Mouse (Mus musculus) stomach, embryonic 16.5 days (tissue): ENCODE results near the gene Aatk. TPM values are rescaled to one million over a fixed set of nuclear protein-coding genes. Genes with fewer than 3 reads are reported as not detected.
A peak's percentile ranks its signal among the peaks of the same experiment; 100 is the strongest.

Experiments used
- ATAC-seq: fragments of 200-750 bp; cut with Nextera tagmentation; 2 replicates; pipeline ENCODE4 v1.8.0; 2017; ENCODE audit warnings: moderate number of reproducible peaks, moderate TSS enrichment; ENCODE audit not compliant: insufficient read depth, low FRiP score
- H3K27ac ChIP-seq: fragments of 300-500 bp; sonication (generic); 2 replicates; pipeline ENCODE4 v1.5.1; 2014; ENCODE audit warnings: low read length
- H3K27me3 ChIP-seq: fragments of 300-500 bp; sonication (generic); 2 replicates; pipeline ENCODE4 v1.6.1; 2014; ENCODE audit warnings: low read length, control low read depth, mixed read lengths; ENCODE audit not compliant: control insufficient read depth, insufficient read depth
- H3K36me3 ChIP-seq: fragments of 300-500 bp; sonication (generic); 2 replicates; pipeline ENCODE4 v1.6.1; 2014; ENCODE audit warnings: low read length; ENCODE audit not compliant: control insufficient read depth, insufficient read depth
- H3K4me1 ChIP-seq: fragments of 300-500 bp; sonication (generic); 2 replicates; pipeline ENCODE4 v1.6.1; 2014; ENCODE audit warnings: low read length, control low read depth, mixed read lengths; ENCODE audit not compliant: control insufficient read depth, insufficient read depth
- H3K4me2 ChIP-seq: fragments of 300-500 bp; sonication (generic); 2 replicates; pipeline ENCODE4 v1.6.1; 2014; ENCODE audit warnings: low read depth, low read length, mixed read lengths
- H3K4me3 ChIP-seq: fragments of 300-500 bp; sonication (generic); replicated peaks from 2 replicates; pipeline ENCODE4 v1.5.1; 2014; ENCODE audit warnings: mild to moderate bottlenecking, low read length
- H3K9ac ChIP-seq: fragments of 300-500 bp; sonication (generic); 2 replicates; pipeline ENCODE4 v1.6.1; 2014; ENCODE audit warnings: low read length
- H3K9me3 ChIP-seq: fragments of 300-500 bp; sonication (generic); replicated peaks from 2 replicates; pipeline ENCODE4 v1.6.1; 2016; ENCODE audit warnings: low read length, control low read depth; ENCODE audit not compliant: control insufficient read depth
- WGBS: fragments of 180-500 bp; shearing (Covaris S2); extraction: QIAGEN DNeasy Blood & Tissue Kit; methylation state at CpG from one replicate; pipeline ENCODE4 v1.1.7; 2014; 5-methylcytosine and 5-hydroxymethylcytosine counted together
- polyA plus RNA-seq: library from polyadenylated mRNA; unstranded; fragments of >200 nt; fragmentation: Nextera tagmentation; extraction: Ambion mirVana; gene quantifications from 2 replicates; pipeline ENCODE4 v1.2.1, GENCODE M21; 2015

The Aatk gene
- polyA plus RNA-seq, 1 experiment from 2014 or later: 3.3 TPM

GRCm38 (mm10) chr11:119990658-119991337, 56.2 kb downstream of the Aatk start:
- WGBS: 40% methylated on average over 10 of the region's 10 CpGs
- Histone ChIP-seq H3K4me2 (0 out of 2 replicates have a peak overlapping the region, but pooled peaks have one; percentile 20), H3K9ac (peak overlapping the region; percentile 38; the same call in 1 of the 2 replicates), H3K9me3 (no peaks in the 10 kb centered on the region), H3K36me3 (peaks cover 7% of the 10 kb centered on the region; the same call in 1 of the 2 replicates), H3K27me3 (no peaks in the 10 kb centered on the region), H3K27ac (peak overlapping the region; percentile 78), H3K4me1 (peaks cover 32% of the 10 kb centered on the region), H3K4me3 (no peak overlapping the region)
- no peak for ATAC-seq

GRCm38 (mm10) chr11:119989115-119989564, 57.8 kb downstream of the Aatk start:
- peak overlapping the region; percentile 84 for H3K27ac ChIP-seq
- H3K9me3 ChIP-seq: no peaks in the 10 kb centered on the region
- 29% methylated on average over 10 of the region's 10 CpGs for whole genome bisulfite sequencing
- peaks cover 32% of the 10 kb centered on the region for H3K4me1 ChIP-seq
- peak; percentile 74; the same call in 1 of the 2 replicates for ATAC-seq
- H3K27me3 ChIP-seq: no peaks in the 10 kb centered on the region
- H3K4me2 ChIP-seq: no peak overlapping the region
- H3K36me3 ChIP-seq: 0 out of 2 replicates have a peak, but pooled peaks cover under 1% of the 10 kb centered on the region
- no peak overlapping the region for H3K4me3 ChIP-seq
- H3K9ac ChIP-seq: no peak overlapping the region; the same call in none of the 2 replicates

GRCm38 (mm10) chr11:119988391-119988790, 58.6 kb downstream of the Aatk start:
- no peak overlapping the region for H3K9ac ChIP-seq
- no peak overlapping the region for H3K4me2 ChIP-seq
- 82% methylated on average over 7 of the region's 7 CpGs for WGBS
- H3K27me3 ChIP-seq: no peaks in the 10 kb centered on the region
- H3K9me3 ChIP-seq: no peaks in the 10 kb centered on the region
- ATAC-seq: no peak
- peaks cover 6% of the 10 kb centered on the region; the same call in 1 of the 2 replicates for H3K36me3 ChIP-seq
- peaks cover 32% of the 10 kb centered on the region for H3K4me1 ChIP-seq
- peak overlapping the region; percentile 84 for H3K27ac ChIP-seq
- H3K4me3 ChIP-seq: no peak overlapping the region

GRCm38 (mm10) chr11:119987876-119988275, 59.1 kb downstream of the Aatk start:
- H3K4me1 ChIP-seq: peaks cover 32% of the 10 kb centered on the region
- no peak for ATAC-seq
- H3K27me3 ChIP-seq: no peaks in the 10 kb centered on the region
- peak overlapping the region; percentile 84 for H3K27ac ChIP-seq
- 71% methylated on average over 7 of the region's 7 CpGs for WGBS
- H3K9ac ChIP-seq: no peak overlapping the region
- H3K9me3 ChIP-seq: no peaks in the 10 kb centered on the region
- H3K4me3 ChIP-seq: no peak overlapping the region
- H3K4me2 ChIP-seq: no peak overlapping the region
- H3K36me3 ChIP-seq: peaks cover 6% of the 10 kb centered on the region; the same call in 1 of the 2 replicates

GRCm38 (mm10) chr11:119986751-119987425, 60.1 kb downstream of the Aatk start:
- Histone ChIP-seq H3K9me3 (no peaks in the 10 kb centered on the region), H3K4me2 (no peak overlapping the region), H3K4me3 (no peak overlapping the region), H3K36me3 (peaks cover 6% of the 10 kb centered on the region; the same call in 1 of the 2 replicates), H3K4me1 (peaks cover 32% of the 10 kb centered on the region), H3K27ac (peak overlapping the region; percentile 49; the same call in 1 of the 2 replicates), H3K9ac (no peak overlapping the region), H3K27me3 (no peaks in the 10 kb centered on the region)
- ATAC-seq: no peak
- WGBS: 73% methylated on average over 9 of the region's 9 CpGs

- WGBS: 89% methylated on average over 2 of the region's 2 CpGs
- peaks cover 10% of the 10 kb centered on the region for H3K4me1 ChIP-seq
- H3K4me3 ChIP-seq: no peak overlapping the region
- no peak overlapping the region for H3K4me2 ChIP-seq
- ATAC-seq: no peak
- H3K9me3 ChIP-seq: no peaks in the 10 kb centered on the region
- no peak overlapping the region for H3K9ac ChIP-seq
- no peak overlapping the region for H3K27ac ChIP-seq
- H3K27me3 ChIP-seq: no peaks in the 10 kb centered on the region
- peaks cover 6% of the 10 kb centered on the region; the same call in 1 of the 2 replicates for H3K36me3 ChIP-seq
Observed at GRCm38 (mm10) chr11:119983151-119983550, 63.8 kb downstream of the Aatk start.

- H3K36me3 ChIP-seq: peaks cover 6% of the 10 kb centered on the region; the same call in 1 of the 2 replicates
- ATAC-seq: no peak
- WGBS: 79% methylated on average over 3 of the region's 3 CpGs
- peaks cover 7% of the 10 kb centered on the region for H3K4me1 ChIP-seq
- H3K27me3 ChIP-seq: no peaks in the 10 kb centered on the region
- no peak overlapping the region for H3K4me3 ChIP-seq
- H3K27ac ChIP-seq: no peak overlapping the region
- no peak overlapping the region for H3K4me2 ChIP-seq
- H3K9ac ChIP-seq: no peak overlapping the region
- no peaks in the 10 kb centered on the region for H3K9me3 ChIP-seq
Observed at GRCm38 (mm10) chr11:119982236-119982635, 64.7 kb downstream of the Aatk start.

- WGBS: 74% methylated on average over 3 of the region's 3 CpGs
- Histone ChIP-seq H3K9me3 (no peaks in the 10 kb centered on the region), H3K27me3 (no peaks in the 10 kb centered on the region), H3K4me1 (peaks cover 7% of the 10 kb centered on the region), H3K4me2 (no peak overlapping the region), H3K4me3 (no peak overlapping the region), H3K27ac (no peak overlapping the region), H3K9ac (no peak overlapping the region), H3K36me3 (peaks cover 6% of the 10 kb centered on the region; the same call in 1 of the 2 replicates)
- ATAC-seq: no peak
Observed at GRCm38 (mm10) chr11:119981769-119982168, 65.2 kb downstream of the Aatk start.
